Mouse (Mus musculus) forebrain, embryonic 12.5 days (tissue): Measurements from ENCODE around the gene Spred2. TPM values are rescaled to one million over a fixed set of nuclear protein-coding genes. Genes with fewer than 3 reads are reported as not detected.

Experiments
- ATAC-seq: fragments of 200-750 bp; cut with Nextera tagmentation; 2 replicates; pipeline ENCODE4 v1.8.0; 2017; ENCODE audit warnings: moderate TSS enrichment; ENCODE audit not compliant: low FRiP score
- H3K27ac ChIP-seq: fragments of 300-500 bp; sonication (generic); 2 replicates; pipeline ENCODE4 v1.5.1; 2016; ENCODE audit warnings: mild to moderate bottlenecking
- H3K27me3 ChIP-seq: fragments of 300-500 bp; sonication (generic); 2 replicates; pipeline ENCODE4 v1.6.1; 2016; ENCODE audit warnings: mild to moderate bottlenecking
- H3K36me3 ChIP-seq: fragments of 300-500 bp; sonication (generic); replicated peaks from 2 replicates; pipeline ENCODE4 v1.6.1; 2016; ENCODE audit warnings: mild to moderate bottlenecking
- H3K4me1 ChIP-seq: fragments of 300-500 bp; sonication (generic); 2 replicates; pipeline ENCODE4 v1.6.1; 2016
- H3K4me2 ChIP-seq: fragments of 300-500 bp; sonication (generic); 2 replicates; pipeline ENCODE4 v1.6.1; 2016; ENCODE audit warnings: mild to moderate bottlenecking, moderate library complexity
- H3K4me3 ChIP-seq: fragments of 300-500 bp; sonication (generic); replicated peaks from 2 replicates; pipeline ENCODE4 v1.5.1; 2016; ENCODE audit warnings: mild to moderate bottlenecking
- H3K9ac ChIP-seq: fragments of 300-500 bp; sonication (generic); 2 replicates; pipeline ENCODE4 v1.6.1; 2016; ENCODE audit warnings: mild to moderate bottlenecking
- H3K9me3 ChIP-seq: fragments of 300-500 bp; sonication (generic); 2 replicates; pipeline ENCODE4 v1.6.1; 2016
- WGBS: fragments of 180-500 bp; shearing (Covaris S2); methylation state at CpG from one replicate; pipeline ENCODE4 v1.1.7; 2016; 5-methylcytosine and 5-hydroxymethylcytosine counted together
- polyA plus RNA-seq: library from polyadenylated mRNA; unstranded; fragments of >200 nt; fragmentation: Nextera tagmentation; extraction: Ambion mirVana; gene quantifications from 2 replicates; pipeline ENCODE4 v1.2.1, GENCODE M21; 2016

The Spred2 gene
- polyA plus RNA-seq, 1 experiment from 2014 or later, result 8.1 TPM

DNA sequence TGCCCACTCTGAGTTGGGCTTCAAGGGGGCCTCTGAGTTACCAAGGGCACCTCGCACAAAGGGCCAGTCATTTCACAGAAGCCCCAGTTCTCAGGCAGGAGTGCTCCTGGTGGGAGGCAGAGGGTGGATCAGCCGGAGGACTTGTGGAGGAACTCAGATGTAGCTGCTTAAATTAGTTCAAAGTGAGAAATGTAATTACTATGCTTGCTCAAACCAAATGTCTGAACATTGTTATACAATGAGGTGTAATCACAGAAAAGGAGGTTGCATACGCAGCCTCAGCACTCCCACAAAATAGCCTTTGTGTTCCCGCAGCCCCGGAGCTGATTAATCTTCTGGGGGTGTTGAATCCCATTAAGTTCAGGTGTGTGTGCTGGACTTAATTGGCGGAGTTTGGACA, 20.5 kb downstream of the Spred2 start:
- Histone ChIP-seq H3K36me3 (peaks cover 6% of the 10 kb centered on the region; the same call in 1 of the 2 replicates), H3K9ac (no peak overlapping the region), H3K4me2 (no peak overlapping the region), H3K4me3 (no peak overlapping the region), H3K9me3 (no peaks in the 10 kb centered on the region), H3K27ac (peak overlapping the region; percentile 43), H3K27me3 (no peaks in the 10 kb centered on the region), H3K4me1 (peaks cover 19% of the 10 kb centered on the region)
- no peak for ATAC-seq
- 43% methylated on average over 6 of the region's 6 CpGs for WGBS

GRCm38 (mm10) chr11:19946721-19947120, 22.5 kb downstream of the Spred2 start:
- Histone ChIP-seq H3K4me3 (no peak overlapping the region), H3K36me3 (peaks cover 6% of the 10 kb centered on the region; the same call in 1 of the 2 replicates), H3K9me3 (no peaks in the 10 kb centered on the region), H3K9ac (no peak overlapping the region), H3K4me2 (no peak overlapping the region), H3K27me3 (no peaks in the 10 kb centered on the region), H3K27ac (no peak overlapping the region), H3K4me1 (peaks cover 21% of the 10 kb centered on the region)
- no peak for ATAC-seq
- WGBS, result 94% methylated on average over 6 of the region's 7 CpGs

DNA sequence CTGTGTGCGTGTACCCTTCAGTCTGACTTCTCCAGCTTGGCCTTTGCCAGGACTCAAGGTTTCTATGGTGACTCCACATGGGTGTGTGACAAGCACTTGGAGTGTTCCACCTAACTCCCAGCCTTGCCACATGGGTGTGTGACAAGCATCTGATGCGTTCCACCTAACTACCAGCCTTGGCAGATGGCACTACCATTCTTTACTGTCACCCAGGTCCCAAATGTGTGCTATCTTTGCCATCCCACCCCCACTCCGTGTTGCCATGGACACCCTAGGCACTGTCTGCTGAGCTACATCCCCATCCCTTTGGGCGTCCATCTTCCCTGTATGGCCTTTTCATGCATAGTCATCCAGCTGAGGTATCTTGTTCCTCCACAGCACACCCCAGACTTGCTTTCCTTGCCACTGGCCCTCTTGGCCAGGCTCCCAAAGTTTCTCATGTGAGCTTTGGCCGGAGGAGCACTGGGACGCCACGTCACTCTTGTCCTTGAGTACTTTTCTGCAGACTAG, 23.5 kb downstream of the Spred2 start:
- ATAC-seq, result no peak
- H3K4me2 ChIP-seq, result no peak overlapping the region
- H3K27ac ChIP-seq, result no peak overlapping the region
- no peak overlapping the region for H3K9ac ChIP-seq
- H3K36me3 ChIP-seq, result peaks cover 6% of the 10 kb centered on the region; the same call in 1 of the 2 replicates
- H3K4me1 ChIP-seq, result peaks cover 21% of the 10 kb centered on the region
- WGBS, result 93% methylated on average over 7 of the region's 7 CpGs
- no peaks in the 10 kb centered on the region for H3K27me3 ChIP-seq
- no peaks in the 10 kb centered on the region for H3K9me3 ChIP-seq
- H3K4me3 ChIP-seq, result no peak overlapping the region

GRCm38 (mm10) chr11:19949725-19950124, 25.6 kb downstream of the Spred2 start:
- ATAC-seq, result no peak
- peaks cover 15% of the 10 kb centered on the region for H3K4me1 ChIP-seq
- no peak overlapping the region for H3K4me3 ChIP-seq
- H3K27ac ChIP-seq, result no peak overlapping the region
- H3K9ac ChIP-seq, result no peak overlapping the region
- H3K27me3 ChIP-seq, result no peaks in the 10 kb centered on the region
- 84% methylated on average over 5 of the region's 5 CpGs for WGBS
- H3K4me2 ChIP-seq, result no peak overlapping the region
- no peaks in the 10 kb centered on the region for H3K9me3 ChIP-seq
- H3K36me3 ChIP-seq, result peaks cover 6% of the 10 kb centered on the region; the same call in 1 of the 2 replicates

GRCm38 (mm10) chr11:19950169-19950568, 26.0 kb downstream of the Spred2 start:
- Histone ChIP-seq H3K27me3 (no peaks in the 10 kb centered on the region), H3K4me3 (no peak overlapping the region), H3K9me3 (no peaks in the 10 kb centered on the region), H3K4me2 (no peak overlapping the region), H3K27ac (no peak overlapping the region), H3K4me1 (peaks cover 11% of the 10 kb centered on the region), H3K9ac (no peak overlapping the region), H3K36me3 (peaks cover 6% of the 10 kb centered on the region; the same call in 1 of the 2 replicates)
- no peak for ATAC-seq
- 81% methylated on average over 8 of the region's 8 CpGs for WGBS

- Histone ChIP-seq H3K4me1 (peaks cover 6% of the 10 kb centered on the region; the same call in 1 of the 2 replicates), H3K27ac (no peak overlapping the region), H3K9ac (no peak overlapping the region), H3K4me2 (no peak overlapping the region), H3K36me3 (no peaks in the 10 kb centered on the region), H3K4me3 (no peak overlapping the region), H3K9me3 (no peaks in the 10 kb centered on the region), H3K27me3 (no peaks in the 10 kb centered on the region)
- ATAC-seq, result no peak
- 71% methylated on average over 8 of the region's 8 CpGs for WGBS
Measured at GRCm38 (mm10) chr11:19952963-19953362, 28.8 kb downstream of the Spred2 start.

GRCm38 (mm10) chr11:19953919-19954318, 29.7 kb downstream of the Spred2 start:
- Histone ChIP-seq H3K4me3 (no peak overlapping the region), H3K36me3 (no peaks in the 10 kb centered on the region), H3K4me2 (no peak overlapping the region), H3K27ac (no peak overlapping the region), H3K27me3 (no peaks in the 10 kb centered on the region), H3K9ac (no peak overlapping the region), H3K9me3 (no peaks in the 10 kb centered on the region), H3K4me1 (peaks cover 6% of the 10 kb centered on the region; the same call in 1 of the 2 replicates)
- no peak for ATAC-seq
- 95% methylated on average over 7 of the region's 7 CpGs for WGBS

GRCm38 (mm10) chr11:19955069-19955468, 30.9 kb downstream of the Spred2 start:
- peaks cover 3% of the 10 kb centered on the region; the same call in 1 of the 2 replicates for H3K4me1 ChIP-seq
- H3K4me3 ChIP-seq, result no peak overlapping the region
- no peak overlapping the region for H3K27ac ChIP-seq
- no peaks in the 10 kb centered on the region for H3K9me3 ChIP-seq
- H3K36me3 ChIP-seq, result no peaks in the 10 kb centered on the region
- 86% methylated on average over 9 of the region's 9 CpGs for WGBS
- no peak for ATAC-seq
- H3K4me2 ChIP-seq, result no peak overlapping the region
- H3K27me3 ChIP-seq, result no peaks in the 10 kb centered on the region
- no peak overlapping the region for H3K9ac ChIP-seq

DNA sequence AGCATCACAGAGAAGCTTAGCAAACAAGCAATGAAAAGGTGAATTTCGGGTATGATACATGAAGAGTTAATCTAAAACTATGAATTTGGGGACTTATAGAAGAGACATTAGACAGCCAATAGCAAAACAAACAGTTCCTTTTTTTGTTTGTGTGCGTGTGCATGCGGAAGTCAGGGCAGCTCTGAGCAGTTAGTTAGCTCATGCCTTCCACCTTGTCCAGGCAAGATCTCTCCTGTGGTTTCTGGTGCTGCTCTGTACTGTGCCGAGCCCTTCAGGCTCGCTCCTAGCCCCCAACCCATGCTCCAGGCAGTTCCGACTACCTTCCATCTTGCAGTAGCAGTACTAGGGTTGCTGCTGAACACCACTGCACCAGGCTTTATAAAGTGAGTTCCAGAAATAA, 31.5 kb downstream of the Spred2 start:
- no peaks in the 10 kb centered on the region for H3K4me1 ChIP-seq
- no peaks in the 10 kb centered on the region for H3K36me3 ChIP-seq
- H3K27ac ChIP-seq, result no peak overlapping the region
- whole genome bisulfite sequencing, result 87% methylated on average over 6 of the region's 6 CpGs
- H3K9ac ChIP-seq, result no peak overlapping the region
- no peak for ATAC-seq
- no peak overlapping the region for H3K4me3 ChIP-seq
- H3K9me3 ChIP-seq, result no peaks in the 10 kb centered on the region
- H3K27me3 ChIP-seq, result no peaks in the 10 kb centered on the region
- H3K4me2 ChIP-seq, result no peak overlapping the region

DNA sequence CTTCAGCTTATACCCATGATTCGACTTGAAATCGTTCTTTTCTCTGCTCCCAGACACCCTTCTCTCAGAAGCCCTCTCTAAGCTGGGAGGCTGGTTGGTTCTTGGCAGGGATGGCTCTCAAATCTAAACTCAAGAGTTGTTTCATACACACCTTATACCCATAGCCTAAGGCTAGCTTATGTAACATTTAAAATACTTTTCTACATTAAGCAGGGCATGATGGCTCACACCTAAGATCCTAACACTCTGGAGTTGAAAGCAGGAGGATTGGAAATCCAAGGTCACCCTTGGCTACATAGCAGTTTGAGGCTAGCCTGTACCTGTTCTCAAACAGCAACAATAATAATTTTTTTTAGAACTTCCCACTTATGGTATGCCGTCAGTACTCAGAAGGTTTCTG, 34.8 kb downstream of the Spred2 start:
- no peak overlapping the region for H3K27ac ChIP-seq
- H3K4me2 ChIP-seq, result no peak overlapping the region
- no peaks in the 10 kb centered on the region for H3K9me3 ChIP-seq
- no peaks in the 10 kb centered on the region for H3K27me3 ChIP-seq
- no peak overlapping the region for H3K4me3 ChIP-seq
- no peak overlapping the region for H3K9ac ChIP-seq
- H3K4me1 ChIP-seq, result peaks cover 5% of the 10 kb centered on the region; the same call in 1 of the 2 replicates
- H3K36me3 ChIP-seq, result no peaks in the 10 kb centered on the region
- ATAC-seq, result no peak
- WGBS, result 92% methylated on average over 3 of the region's 3 CpGs

DNA sequence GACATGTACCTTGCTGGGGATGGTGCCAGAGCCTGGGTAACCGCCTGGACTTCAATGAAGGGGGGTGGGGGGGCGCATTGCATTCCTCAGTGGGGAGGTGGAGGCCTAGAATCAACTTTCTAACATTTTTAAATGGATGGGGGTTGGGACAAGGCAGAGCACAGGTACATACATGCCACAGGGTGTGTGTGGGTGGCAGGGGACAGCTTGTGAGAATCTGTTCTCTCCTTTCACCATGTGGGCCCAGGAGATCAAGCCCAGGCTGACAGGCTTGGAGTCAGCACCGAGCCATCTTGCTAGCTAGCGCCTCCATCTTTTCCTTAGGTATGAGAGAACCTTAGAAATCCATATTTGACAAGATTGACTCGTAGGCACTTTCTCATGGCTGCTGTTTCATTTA, 35.7 kb downstream of the Spred2 start:
- Histone ChIP-seq H3K27ac (no peak overlapping the region), H3K4me1 (peaks cover 5% of the 10 kb centered on the region; the same call in 1 of the 2 replicates), H3K9ac (no peak overlapping the region), H3K9me3 (no peaks in the 10 kb centered on the region), H3K4me3 (no peak overlapping the region), H3K36me3 (no peaks in the 10 kb centered on the region), H3K4me2 (no peak overlapping the region), H3K27me3 (no peaks in the 10 kb centered on the region)
- ATAC-seq, result no peak
- WGBS, result 82% methylated on average over 5 of the region's 5 CpGs

- Histone ChIP-seq H3K4me2 (no peak overlapping the region), H3K27me3 (no peaks in the 10 kb centered on the region), H3K27ac (no peak overlapping the region), H3K4me3 (no peak overlapping the region), H3K9me3 (no peaks in the 10 kb centered on the region), H3K36me3 (no peaks in the 10 kb centered on the region), H3K9ac (no peak overlapping the region), H3K4me1 (peaks cover 9% of the 10 kb centered on the region; the same call in 1 of the 2 replicates)
- WGBS, result 90% methylated on average over 3 of the region's 3 CpGs
- no peak for ATAC-seq
Measured at GRCm38 (mm10) chr11:19960541-19960940, 36.4 kb downstream of the Spred2 start.

GRCm38 (mm10) chr11:19961088-19961487, 36.9 kb downstream of the Spred2 start:
- ATAC-seq, result no peak
- Histone ChIP-seq H3K4me2 (no peak overlapping the region), H3K36me3 (no peaks in the 10 kb centered on the region), H3K27me3 (no peaks in the 10 kb centered on the region), H3K4me3 (no peak overlapping the region), H3K4me1 (peaks cover 9% of the 10 kb centered on the region; the same call in 1 of the 2 replicates), H3K27ac (no peak overlapping the region), H3K9me3 (no peaks in the 10 kb centered on the region), H3K9ac (no peak overlapping the region)
- 93% methylated on average over 6 of the region's 6 CpGs for WGBS
